Mouse (Mus musculus): ENCODE measurements at regions not wholly inside any gene's neighbourhood (a gene's known extent, or its start where the extent isn't known, plus 50 kb on each side); places are given as distances from the start of the nearest gene placed in this dataset.

GRCm38 (mm10) chr6:147770034-147770433 is 277.0 kb upstream of the Far2 start:
- Histone ChIP-seq H3K4me1 (ENCODE audit: control insufficient read depth, insufficient read depth, low read length) (no peaks in the 10 kb centered on the region), H3K9ac (ENCODE audit: low read depth, low read length, severe bottlenecking) (no peak overlapping the region), H3K9me3 (ENCODE audit: control insufficient read depth, low read length) (no peaks in the 10 kb centered on the region), H3K4me3 (replicated peaks; ENCODE audit: low read length) (no peak overlapping the region), H3K27me3 (ENCODE audit: control insufficient read depth, insufficient read depth, low read length) (no peaks in the 10 kb centered on the region), H3K36me3 (ENCODE audit: control insufficient read depth, insufficient read depth, low read length) (no peaks in the 10 kb centered on the region), H3K27ac (replicated peaks; ENCODE audit: low read depth, low read length) (no peak overlapping the region), H3K4me2 (replicated peaks; ENCODE audit: low read depth, low read length, severe bottlenecking) (no peak overlapping the region)
- TF ChIP-seq POLR2A (IDR thresholded peaks at IDR 0.05; ENCODE audit: borderline replicate concordance, extremely low read depth, insufficient read depth, insufficient read length): no peak
- no peak for ATAC-seq (ENCODE audit: low FRiP score, low read depth)
- no peak for DNase-seq (ENCODE audit: low spot score)

DNA sequence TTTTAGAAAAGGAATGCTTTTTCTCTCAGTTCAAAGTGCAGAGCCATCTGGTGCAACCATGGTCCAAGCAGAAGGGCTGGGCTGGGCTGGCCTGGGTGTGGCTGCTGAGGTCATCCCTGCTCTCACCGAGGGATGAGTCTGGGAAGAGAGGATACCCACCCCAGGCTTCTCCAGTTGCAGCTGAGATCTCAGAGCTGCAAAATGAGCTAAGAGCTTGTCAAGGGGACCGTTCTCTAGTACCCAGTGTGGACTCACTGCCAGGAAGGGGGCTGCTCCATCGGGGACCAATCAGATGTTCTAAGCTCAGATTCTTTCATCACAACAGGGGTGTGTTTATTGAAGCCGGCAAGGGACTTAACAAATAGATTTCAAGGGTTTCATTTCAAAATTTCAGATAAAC is 275.6 kb upstream of the Far2 start:
- no peak overlapping the region for H3K27ac ChIP-seq (replicated peaks; ENCODE audit: low read depth, low read length)
- DNase-seq (ENCODE audit: low spot score): no peak

DNA sequence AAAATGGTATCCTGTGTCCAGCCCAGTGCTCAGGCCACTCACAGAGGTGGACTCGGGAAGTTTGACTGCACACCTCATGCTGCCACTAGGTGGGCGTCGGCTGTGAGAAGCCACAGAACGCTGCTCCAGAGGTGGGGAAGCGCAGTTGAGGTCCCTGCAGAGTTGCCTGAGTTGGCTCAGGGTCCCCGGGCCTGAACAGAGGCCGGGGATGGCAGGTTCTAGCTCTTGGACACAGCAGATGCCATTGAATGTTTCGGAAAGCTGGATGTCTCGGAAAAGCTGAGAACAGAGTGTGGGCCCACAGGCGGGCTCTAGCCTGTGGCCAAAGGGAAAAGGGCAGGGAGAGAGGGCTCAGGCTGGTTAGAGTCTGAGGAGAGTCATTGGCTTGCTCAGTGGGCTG is 273.2 kb upstream of the Far2 start:
- H3K36me3 ChIP-seq (ENCODE audit: control insufficient read depth, insufficient read depth, low read length): no peaks in the 10 kb centered on the region
- H3K9me3 ChIP-seq (ENCODE audit: control insufficient read depth, low read length): no peaks in the 10 kb centered on the region
- no peak for TF ChIP-seq POLR2A (IDR thresholded peaks at IDR 0.05; ENCODE audit: borderline replicate concordance, extremely low read depth, insufficient read depth, insufficient read length)
- H3K4me3 ChIP-seq (replicated peaks; ENCODE audit: low read length): no peak overlapping the region
- H3K4me1 ChIP-seq (ENCODE audit: control insufficient read depth, insufficient read depth, low read length): no peaks in the 10 kb centered on the region
- no peaks in the 10 kb centered on the region for H3K27me3 ChIP-seq (ENCODE audit: control insufficient read depth, insufficient read depth, low read length)
- DNase-seq (ENCODE audit: low spot score) (no peak), ATAC-seq (ENCODE audit: low FRiP score, low read depth) (no peak)
- no peak overlapping the region for H3K4me2 ChIP-seq (replicated peaks; ENCODE audit: low read depth, low read length, severe bottlenecking)
- H3K27ac ChIP-seq (replicated peaks; ENCODE audit: low read depth, low read length): no peak overlapping the region
- WGBS: 85% methylated on average over 10 of the region's 10 CpGs
- no peak overlapping the region for H3K9ac ChIP-seq (ENCODE audit: low read depth, low read length, severe bottlenecking)

More for the DNA sequence above, 275.6 kb upstream of the Far2 start:
- Histone ChIP-seq H3K27me3 (ENCODE audit: control insufficient read depth, insufficient read depth, low read length) (no peaks in the 10 kb centered on the region), H3K36me3 (ENCODE audit: control insufficient read depth, insufficient read depth, low read length) (no peaks in the 10 kb centered on the region), H3K4me3 (replicated peaks; ENCODE audit: low read length) (no peak overlapping the region), H3K4me2 (replicated peaks; ENCODE audit: low read depth, low read length, severe bottlenecking) (no peak overlapping the region), H3K9ac (ENCODE audit: low read depth, low read length, severe bottlenecking) (no peak overlapping the region), H3K4me1 (ENCODE audit: control insufficient read depth, insufficient read depth, low read length) (no peaks in the 10 kb centered on the region), H3K9me3 (ENCODE audit: control insufficient read depth, low read length) (no peaks in the 10 kb centered on the region)
- WGBS: 26% methylated on average over 4 of the region's 4 CpGs
- no peak for TF ChIP-seq POLR2A (IDR thresholded peaks at IDR 0.05; ENCODE audit: borderline replicate concordance, extremely low read depth, insufficient read depth, insufficient read length)
- ATAC-seq (ENCODE audit: low FRiP score, low read depth): no peak

DNA sequence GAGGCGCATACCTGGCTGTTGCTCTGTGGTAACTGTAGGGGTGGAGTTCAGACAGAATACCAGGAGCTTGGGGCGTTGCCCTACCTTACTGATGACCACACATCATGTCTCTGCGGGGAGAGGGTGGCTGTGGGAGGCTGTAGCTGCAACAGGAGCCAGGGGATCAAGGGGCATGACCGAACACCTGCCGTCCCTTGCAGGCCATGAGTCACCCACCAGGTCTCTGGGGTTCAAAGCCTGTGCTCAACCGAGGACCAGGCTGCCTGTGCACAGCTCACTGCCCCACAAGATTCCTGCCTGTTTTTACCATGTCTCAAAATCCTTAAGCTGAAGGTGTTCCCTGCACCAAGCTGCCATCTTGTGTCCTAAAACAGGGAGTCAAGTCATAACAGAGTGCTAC is 272.4 kb upstream of the Far2 start:
- TF ChIP-seq POLR2A (IDR thresholded peaks at IDR 0.05; ENCODE audit: borderline replicate concordance, extremely low read depth, insufficient read depth, insufficient read length): no peak
- no peaks in the 10 kb centered on the region for H3K4me1 ChIP-seq (ENCODE audit: control insufficient read depth, insufficient read depth, low read length)
- no peak overlapping the region for H3K4me3 ChIP-seq (replicated peaks; ENCODE audit: low read length)
- WGBS: 73% methylated on average over 5 of the region's 6 CpGs
- no peak overlapping the region for H3K4me2 ChIP-seq (replicated peaks; ENCODE audit: low read depth, low read length, severe bottlenecking)
- H3K9me3 ChIP-seq (ENCODE audit: control insufficient read depth, low read length): no peaks in the 10 kb centered on the region
- DNase-seq (ENCODE audit: low spot score) (no peak), ATAC-seq (ENCODE audit: low FRiP score, low read depth) (no peak)
- no peaks in the 10 kb centered on the region for H3K27me3 ChIP-seq (ENCODE audit: control insufficient read depth, insufficient read depth, low read length)
- H3K27ac ChIP-seq (replicated peaks; ENCODE audit: low read depth, low read length): no peak overlapping the region
- no peaks in the 10 kb centered on the region for H3K36me3 ChIP-seq (ENCODE audit: control insufficient read depth, insufficient read depth, low read length)
- no peak overlapping the region for H3K9ac ChIP-seq (ENCODE audit: low read depth, low read length, severe bottlenecking)

DNA sequence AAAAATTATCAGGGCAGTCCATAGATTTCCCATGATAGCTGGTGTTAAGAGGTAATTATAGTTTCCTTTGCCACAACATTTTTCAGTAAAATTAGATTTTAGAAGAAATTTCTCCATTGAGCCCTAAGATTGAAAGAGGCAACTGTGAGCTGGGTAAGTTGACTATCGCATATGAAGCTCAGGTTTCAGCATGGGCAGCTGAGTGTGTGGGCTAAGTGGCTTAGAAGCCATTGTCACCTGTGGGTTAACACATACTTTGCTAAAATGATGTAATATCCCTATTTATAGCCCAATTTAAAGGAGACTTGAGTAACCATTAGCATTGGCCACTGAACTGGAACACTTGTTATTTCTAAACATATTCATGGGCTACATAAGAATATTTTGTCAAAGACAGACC is 267.6 kb upstream of the Far2 start:
- no peak for TF ChIP-seq POLR2A (IDR thresholded peaks at IDR 0.05; ENCODE audit: borderline replicate concordance, extremely low read depth, insufficient read depth, insufficient read length)
- H3K9me3 ChIP-seq (ENCODE audit: control insufficient read depth, low read length): no peaks in the 10 kb centered on the region
- H3K4me2 ChIP-seq (replicated peaks; ENCODE audit: low read depth, low read length, severe bottlenecking): no peak overlapping the region
- H3K4me3 ChIP-seq (replicated peaks; ENCODE audit: low read length): no peak overlapping the region
- no peak overlapping the region for H3K9ac ChIP-seq (ENCODE audit: low read depth, low read length, severe bottlenecking)
- WGBS: 68% methylated on average over 1 of the region's 1 CpGs
- ATAC-seq (ENCODE audit: low FRiP score, low read depth) (no peak), DNase-seq (ENCODE audit: low spot score) (no peak)
- H3K27me3 ChIP-seq (ENCODE audit: control insufficient read depth, insufficient read depth, low read length): no peaks in the 10 kb centered on the region
- no peaks in the 10 kb centered on the region for H3K36me3 ChIP-seq (ENCODE audit: control insufficient read depth, insufficient read depth, low read length)
- no peaks in the 10 kb centered on the region for H3K4me1 ChIP-seq (ENCODE audit: control insufficient read depth, insufficient read depth, low read length)
- no peak overlapping the region for H3K27ac ChIP-seq (replicated peaks; ENCODE audit: low read depth, low read length)

DNA sequence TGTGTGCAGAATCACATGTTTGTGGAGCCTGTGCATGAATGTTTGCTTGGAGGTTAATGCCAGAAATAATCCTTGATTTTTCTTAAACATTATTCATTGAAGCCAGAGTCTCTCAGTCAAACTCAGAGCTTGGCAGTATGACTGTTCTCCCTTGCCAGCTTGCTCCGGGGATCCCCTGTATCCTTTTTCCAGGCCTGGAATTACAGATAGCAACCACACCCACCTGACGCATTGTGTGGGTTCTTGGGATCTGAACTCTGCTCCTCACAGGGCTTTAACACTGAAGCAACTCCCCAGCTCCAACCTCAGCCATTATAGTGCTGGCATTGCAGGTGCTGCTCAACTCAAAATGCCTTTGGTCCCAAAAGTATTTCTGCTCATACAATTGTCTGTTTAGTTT is 262.8 kb upstream of the Far2 start:
- WGBS: 82% methylated on average over 2 of the region's 2 CpGs
- no peak for TF ChIP-seq POLR2A (IDR thresholded peaks at IDR 0.05; ENCODE audit: borderline replicate concordance, extremely low read depth, insufficient read depth, insufficient read length)

More for the DNA sequence above, 262.8 kb upstream of the Far2 start:
- Histone ChIP-seq H3K9me3 (ENCODE audit: control insufficient read depth, low read length) (no peaks in the 10 kb centered on the region), H3K27ac (replicated peaks; ENCODE audit: low read depth, low read length) (no peak overlapping the region), H3K9ac (ENCODE audit: low read depth, low read length, severe bottlenecking) (no peak overlapping the region), H3K36me3 (ENCODE audit: control insufficient read depth, insufficient read depth, low read length) (no peaks in the 10 kb centered on the region), H3K27me3 (ENCODE audit: control insufficient read depth, insufficient read depth, low read length) (no peaks in the 10 kb centered on the region), H3K4me2 (replicated peaks; ENCODE audit: low read depth, low read length, severe bottlenecking) (no peak overlapping the region), H3K4me1 (ENCODE audit: control insufficient read depth, insufficient read depth, low read length) (no peaks in the 10 kb centered on the region), H3K4me3 (replicated peaks; ENCODE audit: low read length) (no peak overlapping the region)
- no peak for DNase-seq (ENCODE audit: low spot score)
- no peak for ATAC-seq (ENCODE audit: low FRiP score, low read depth)
